Mouse (Mus musculus) embryo, embryonic 11 days (tissue): ENCODE results near the gene Sult2a3.
"Not testable (repeated sequence)": the region's sequence is repeated elsewhere in the genome, so short reads cannot be mapped to it uniquely, and the experiment has no call there.

ENCODE experiments used
- DNase-seq: peaks from one replicate; pipeline ENCODE4 v3.0.0-alpha.2; 2015

The Sult2a3 gene

DNA sequence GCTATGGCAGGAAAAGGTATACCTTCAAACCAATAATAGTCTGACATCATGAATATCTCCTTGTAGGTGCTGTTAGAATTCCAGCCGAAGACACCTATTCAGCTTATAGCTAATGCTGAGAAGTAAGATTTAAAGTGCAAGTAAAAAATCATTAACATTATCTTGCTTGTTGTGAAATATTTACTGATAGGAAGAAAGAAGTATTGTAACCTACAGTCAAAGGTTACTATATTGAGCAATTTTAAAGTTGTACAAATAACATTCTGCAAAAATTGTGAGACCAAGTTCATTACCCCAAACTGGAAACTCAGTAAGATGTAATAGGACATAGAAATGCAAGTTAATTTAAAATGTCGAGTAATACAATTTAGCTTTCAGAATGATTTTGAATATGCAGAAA lies at the start of gene Sult2a3:
Sult2a3 (minus strand) TSS at position 101 of the 400 bp plus-strand sequence.
- DNase-seq: no peak

DNA sequence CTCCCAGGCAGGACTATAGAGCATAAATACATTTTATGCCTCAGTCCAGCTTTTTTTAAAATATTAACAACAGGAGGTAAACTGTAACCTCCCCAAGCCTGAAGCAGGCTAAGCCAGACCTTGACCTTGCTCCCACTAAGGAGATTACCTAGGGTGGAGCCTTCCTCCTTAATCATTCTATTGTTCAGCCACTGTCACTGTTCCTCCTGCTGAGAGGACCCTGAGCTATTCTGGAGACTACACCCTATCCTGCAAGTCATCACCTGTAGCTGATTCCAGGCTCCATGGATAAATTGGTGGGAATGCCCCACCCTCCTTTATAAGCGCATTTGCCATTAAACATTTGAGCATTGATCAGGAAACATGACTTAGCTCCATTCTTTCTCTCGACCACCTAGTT lies 2.4 kb downstream of the Sult2a3 start:
- no peak for DNase-seq

DNA sequence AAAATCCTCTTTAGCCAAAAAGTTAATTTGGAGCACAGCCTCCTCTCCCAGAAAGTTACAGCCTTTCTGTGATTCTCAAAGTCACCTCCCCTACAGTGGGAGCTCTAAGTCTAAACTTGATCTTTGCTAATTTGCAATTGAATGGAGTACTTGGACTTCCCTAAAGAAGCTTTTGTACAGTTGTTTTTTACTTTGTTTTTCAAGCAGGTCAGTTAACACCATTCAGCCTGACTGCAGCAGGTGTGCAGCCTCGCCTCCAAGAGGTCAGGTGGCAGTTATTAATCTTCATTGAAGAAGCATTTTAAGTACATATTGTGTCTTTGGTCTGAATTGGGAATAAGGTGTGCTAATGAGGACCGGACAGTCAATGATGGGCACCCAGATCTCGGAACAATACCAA lies 3.0 kb downstream of the Sult2a3 start:
- DNase-seq: not testable (repeated sequence)

DNA sequence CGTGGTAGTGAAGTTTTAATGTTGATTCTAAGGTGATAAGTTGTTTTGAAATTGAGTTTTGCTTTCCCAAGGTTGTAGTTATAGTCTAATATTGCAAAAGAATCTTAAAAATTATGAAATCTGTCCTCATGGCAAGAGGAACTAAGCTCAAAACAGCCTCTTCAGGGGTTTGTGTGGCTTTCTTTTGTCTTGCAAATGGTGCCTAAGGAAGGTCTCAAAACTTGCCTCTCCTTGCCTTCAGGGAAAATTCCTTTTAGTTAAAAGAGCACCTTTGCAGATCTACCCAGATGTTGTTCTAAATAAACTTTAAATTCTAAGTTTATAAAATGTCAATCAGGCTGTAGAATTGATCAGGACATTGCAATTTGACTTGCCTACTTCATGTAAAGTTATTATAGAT lies 6.1 kb downstream of the Sult2a3 start:
- DNase-seq: no peak

DNA sequence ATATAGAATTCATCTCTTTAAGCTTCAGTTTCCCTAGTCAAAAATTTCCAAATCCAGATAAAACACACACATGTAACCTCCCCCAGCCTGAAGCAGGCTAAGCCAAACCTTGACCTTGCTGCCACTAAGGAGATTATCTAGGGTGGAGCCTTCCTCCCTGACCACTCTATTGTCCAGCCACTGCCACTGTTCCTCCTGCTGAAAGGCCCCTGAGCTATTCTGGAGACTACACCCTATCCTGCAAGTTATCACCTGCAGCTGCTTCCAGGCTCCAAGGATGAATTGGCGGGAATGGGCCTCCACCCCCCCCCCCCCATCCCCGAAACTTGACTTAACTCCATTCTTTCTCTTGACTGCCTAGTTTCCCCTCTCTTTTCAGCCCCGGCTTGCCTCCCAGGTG lies 8.4 kb downstream of the Sult2a3 start:
- DNase-seq: not testable (repeated sequence)

DNA sequence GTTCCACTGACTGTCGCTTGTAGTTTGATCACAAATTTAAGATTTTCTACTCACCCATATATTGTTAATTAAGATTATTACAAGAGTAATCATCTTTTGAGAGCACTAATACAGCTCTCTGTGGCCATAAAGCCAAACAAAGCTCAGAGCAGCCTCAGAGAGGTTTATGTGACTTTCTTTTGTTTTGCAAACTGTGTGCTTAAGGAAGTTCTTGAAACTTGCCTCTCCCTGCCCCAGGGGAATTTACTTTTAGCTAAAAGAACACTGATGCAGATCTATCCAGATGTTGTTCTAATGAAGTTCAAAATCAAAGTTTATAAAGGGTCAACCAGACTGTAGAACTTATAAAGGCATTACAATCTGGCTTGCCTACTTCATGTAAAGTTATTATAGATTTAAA lies 75.0 kb downstream of the Sult2a3 start:
- DNase-seq: not testable (repeated sequence)

DNA sequence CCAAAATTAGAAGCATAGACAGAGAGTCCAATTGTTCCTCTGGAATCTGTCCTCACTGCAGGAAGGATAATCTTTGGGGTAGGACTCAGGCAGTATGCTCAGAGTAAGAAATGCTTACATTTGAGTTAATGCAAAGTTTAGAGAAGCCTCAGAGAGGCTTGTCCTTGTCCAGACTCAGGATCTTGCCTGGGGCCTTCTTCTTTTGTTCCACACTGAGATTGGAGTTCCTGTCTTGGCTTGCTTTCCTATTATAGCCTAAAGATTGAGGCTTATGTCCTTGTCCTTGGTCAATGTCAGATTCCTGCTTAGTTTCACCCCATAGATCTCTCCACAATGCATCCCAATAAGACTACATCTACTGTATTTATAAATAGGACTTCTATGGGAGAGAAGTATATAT lies 92.0 kb downstream of the Sult2a3 start:
- DNase-seq: not testable (repeated sequence)
